Mouse (Mus musculus): Measurements from ENCODE around the gene Gm5737. TPM values are rescaled to one million over a fixed set of nuclear protein-coding genes. Genes with fewer than 3 reads are reported as not detected.

The Gm5737 gene
- polyA plus RNA-seq, 1 experiment from 2014 or later = not detected

GRCm38 (mm10) chr7:120879972-120880371 lies 67.8 kb downstream of the Gm5737 start:
- H3K9ac ChIP-seq (replicated peaks; ENCODE audit: low read depth, low read length) = no peak overlapping the region
- no peak overlapping the region for H3K27ac ChIP-seq (ENCODE audit: low read depth, low read length)
- no peaks in the 10 kb centered on the region for H3K9me3 ChIP-seq (ENCODE audit: control insufficient read depth, low read length)
- no peak overlapping the region for H3K4me3 ChIP-seq (ENCODE audit: low read depth, low read length)
- ATAC-seq (ENCODE audit: low read depth) = no peak
- WGBS = 95% methylated on average over 3 of the region's 3 CpGs
- peaks cover 14% of the 10 kb centered on the region for H3K36me3 ChIP-seq (ENCODE audit: control insufficient read depth, insufficient read depth, low read length)
- no peaks in the 10 kb centered on the region for H3K4me1 ChIP-seq (ENCODE audit: control insufficient read depth, insufficient read depth, low read length)
- H3K4me2 ChIP-seq (ENCODE audit: low read depth, low read length) = no peak overlapping the region
- H3K27me3 ChIP-seq (ENCODE audit: control insufficient read depth, insufficient read depth, low read length) = no peaks in the 10 kb centered on the region

GRCm38 (mm10) chr7:120880770-120881169 lies 68.6 kb downstream of the Gm5737 start:
- ATAC-seq (ENCODE audit: low read depth) = no peak
- no peak overlapping the region for H3K4me3 ChIP-seq (ENCODE audit: low read depth, low read length)
- no peak overlapping the region for H3K4me2 ChIP-seq (ENCODE audit: low read depth, low read length)
- no peaks in the 10 kb centered on the region for H3K9me3 ChIP-seq (ENCODE audit: control insufficient read depth, low read length)
- H3K27ac ChIP-seq (ENCODE audit: low read depth, low read length) = no peak overlapping the region
- 98% methylated on average over 4 of the region's 4 CpGs for WGBS
- H3K4me1 ChIP-seq (ENCODE audit: control insufficient read depth, insufficient read depth, low read length) = no peaks in the 10 kb centered on the region
- H3K27me3 ChIP-seq (ENCODE audit: control insufficient read depth, insufficient read depth, low read length) = no peaks in the 10 kb centered on the region
- H3K36me3 ChIP-seq (ENCODE audit: control insufficient read depth, insufficient read depth, low read length) = peaks cover 20% of the 10 kb centered on the region
- H3K9ac ChIP-seq (replicated peaks; ENCODE audit: low read depth, low read length) = no peak overlapping the region

Other genes with a start within 250 kb of the Gm5737 start
- gene Uqcrc2, start 177.2 kb upstream of the Gm5737 start, polyA plus RNA-seq (2014; fragmentation: Nextera tagmentation; extraction: Ambion mirVana) = 257 and 264 TPM in 2 replicates
- gene Pdzd9, start 142.0 kb upstream of the Gm5737 start, polyA plus RNA-seq (2014; fragmentation: Nextera tagmentation; extraction: Ambion mirVana) = 0.71 and 0.74 TPM in 2 replicates
- 14.1 and 15.2 TPM in 2 replicates for gene Mosmo, start 134.7 kb upstream of the Gm5737 start, polyA plus RNA-seq (2014; fragmentation: Nextera tagmentation; extraction: Ambion mirVana)
- gene Vwa3a, start 73.0 kb upstream of the Gm5737 start, polyA plus RNA-seq (2014; fragmentation: Nextera tagmentation; extraction: Ambion mirVana) = 0.86 and 1.1 TPM in 2 replicates
- 11.6 and 16.9 TPM in 2 replicates for gene Eef2k, start 30.5 kb downstream of the Gm5737 start, polyA plus RNA-seq (2014; fragmentation: Nextera tagmentation; extraction: Ambion mirVana)
- gene Polr3e, start 105.4 kb downstream of the Gm5737 start, polyA plus RNA-seq (2014; fragmentation: Nextera tagmentation; extraction: Ambion mirVana) = 14.5 and 16.2 TPM in 2 replicates
- 18.7 and 21.0 TPM in 2 replicates for gene Cdr2, start 169.9 kb downstream of the Gm5737 start, polyA plus RNA-seq (2014; fragmentation: Nextera tagmentation; extraction: Ambion mirVana)
- 0.41 TPM in 1 of 2 replicates, not detected in the other for gene Mfsd13b, start 170.1 kb downstream of the Gm5737 start, polyA plus RNA-seq (2014; fragmentation: Nextera tagmentation; extraction: Ambion mirVana)
- 200 and 204 TPM in 2 replicates for gene Mettl9, start 222.1 kb downstream of the Gm5737 start, polyA plus RNA-seq (2014; fragmentation: Nextera tagmentation; extraction: Ambion mirVana)

Data from neural tube, embryonic 14.5 days (tissue).